Mouse (Mus musculus) common myeloid progenitor, adult 5-6 weeks (primary cell): ENCODE measurements at regions not wholly inside any gene's neighbourhood (a gene's known extent, or its start where the extent isn't known, plus 50 kb on each side); places are given as distances from the start of the nearest gene placed in this dataset.

Experiments used
- ATAC-seq: replicated peaks from 2 replicates; pipeline ENCODE4 v1.8.0; 2016; ENCODE audit warnings: low read depth, mild to moderate bottlenecking, moderate TSS enrichment, inconsistent platforms; ENCODE audit not compliant: poor library complexity, severe bottlenecking

DNA sequence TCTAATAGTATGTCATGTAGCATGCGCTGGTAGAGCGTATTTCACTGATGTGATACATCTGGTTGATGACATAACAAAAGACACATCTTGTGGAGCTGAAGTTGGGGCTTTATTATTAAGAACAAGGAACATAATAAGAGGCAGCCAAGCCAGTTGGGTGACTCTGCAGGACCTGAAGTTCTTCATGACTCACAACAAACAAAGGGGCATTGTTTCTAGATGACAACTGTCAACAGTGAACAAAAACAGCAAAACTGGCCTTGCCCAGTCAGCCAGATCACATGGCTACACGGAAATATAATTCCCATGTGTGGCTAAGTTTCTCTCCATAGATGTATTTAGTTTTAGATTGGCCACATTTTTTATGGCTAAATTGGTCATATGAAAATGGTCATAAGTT lies 172.7 kb upstream of the Runx1 start:
- ATAC-seq, result no peak

DNA sequence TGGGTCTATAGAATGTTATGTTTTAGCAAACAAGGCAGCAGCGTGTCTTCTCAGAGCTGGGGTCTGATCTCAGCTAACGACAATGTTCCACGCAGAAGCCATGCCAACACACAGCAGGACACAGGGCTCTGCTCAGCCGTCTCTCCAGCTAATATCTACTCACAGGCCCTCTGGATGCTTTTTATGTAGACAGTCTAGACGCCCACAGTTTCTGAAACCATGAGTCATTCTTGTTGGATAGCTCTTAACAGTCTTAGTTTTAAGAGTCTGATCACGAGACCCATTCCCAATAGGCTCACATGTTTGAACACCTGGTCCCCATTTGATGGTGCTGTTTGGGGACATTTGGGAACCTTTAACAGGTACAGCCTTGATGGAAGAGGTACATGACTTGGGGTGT lies 171.7 kb upstream of the Runx1 start:
- no peak for ATAC-seq

DNA sequence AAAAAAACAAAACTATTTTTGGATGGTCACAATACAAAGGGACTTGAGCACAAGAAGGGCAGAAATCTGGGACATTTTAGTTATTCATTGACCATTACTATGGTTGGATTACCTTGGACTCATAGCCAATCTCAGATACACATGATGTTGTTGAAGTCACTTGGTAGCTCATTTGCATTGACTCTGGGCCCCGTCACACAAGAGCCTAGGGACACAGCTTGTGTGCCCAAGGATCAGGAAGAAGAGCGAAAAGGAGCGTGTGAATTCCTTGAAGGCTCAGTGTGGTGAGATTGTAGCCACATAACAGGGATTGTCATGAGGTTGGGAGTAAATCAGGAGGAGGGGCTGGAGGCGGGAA lies 170.0 kb upstream of the Runx1 start:
- no peak for ATAC-seq

DNA sequence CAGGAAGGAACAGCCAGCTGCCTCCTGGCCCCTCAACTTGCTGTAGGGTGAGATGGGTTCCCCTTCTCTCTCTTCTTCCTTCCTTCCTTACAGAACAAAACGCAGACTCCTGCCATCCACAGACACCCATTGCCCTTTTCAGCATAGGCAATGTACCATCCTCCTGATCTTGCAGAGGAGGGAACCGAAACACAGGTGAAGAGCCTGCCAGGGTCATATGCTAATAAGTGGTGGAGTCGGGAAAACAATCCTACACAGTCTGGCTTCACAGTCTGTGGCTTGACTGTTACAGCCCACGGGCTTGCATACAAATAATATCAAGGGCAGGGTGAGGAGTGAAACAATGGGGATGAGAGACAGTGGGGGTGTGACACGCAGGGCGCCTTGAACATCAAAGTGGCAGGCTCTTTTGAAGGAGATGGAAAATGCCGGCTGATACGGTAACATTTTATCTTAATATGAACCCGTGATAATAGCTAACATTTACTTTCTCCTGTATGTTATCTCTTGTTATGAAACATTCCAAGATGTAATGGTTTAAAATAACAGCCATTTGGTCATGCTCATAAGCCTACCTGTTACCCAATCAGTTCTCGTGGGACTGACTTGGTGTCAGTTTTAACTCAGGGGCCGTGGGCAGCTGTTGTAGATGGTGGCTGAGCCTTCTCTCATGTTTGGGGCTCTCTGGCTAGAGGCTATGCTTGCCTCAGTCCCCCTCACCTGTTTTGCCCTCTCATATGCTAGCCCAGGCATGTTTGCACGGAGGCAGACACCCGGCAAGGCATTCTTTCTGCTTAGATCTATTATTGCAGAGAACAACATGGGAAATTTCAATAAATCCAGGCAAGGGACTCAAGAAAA lies 169.4 kb upstream of the Runx1 start:
- ATAC-seq, result no peak

DNA sequence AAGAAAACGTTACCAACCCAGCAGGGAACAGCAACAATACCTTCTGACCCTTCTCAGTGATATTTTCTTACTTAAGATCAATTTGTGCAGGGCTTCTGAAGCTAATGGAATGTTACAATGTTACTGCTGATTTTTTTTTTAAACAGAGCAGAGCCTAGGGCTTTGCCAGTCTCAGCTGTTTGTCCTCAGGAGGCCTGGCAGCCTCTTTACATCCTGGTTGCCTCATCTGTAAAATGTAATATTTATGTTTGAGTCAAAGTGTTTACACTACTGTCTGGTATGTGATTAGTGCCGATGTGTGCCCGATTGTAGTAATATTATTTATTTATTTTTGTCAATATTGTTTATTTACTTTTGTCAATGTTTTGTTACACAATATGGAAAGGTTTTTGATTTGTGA lies 166.9 kb upstream of the Runx1 start:
- no peak for ATAC-seq

DNA sequence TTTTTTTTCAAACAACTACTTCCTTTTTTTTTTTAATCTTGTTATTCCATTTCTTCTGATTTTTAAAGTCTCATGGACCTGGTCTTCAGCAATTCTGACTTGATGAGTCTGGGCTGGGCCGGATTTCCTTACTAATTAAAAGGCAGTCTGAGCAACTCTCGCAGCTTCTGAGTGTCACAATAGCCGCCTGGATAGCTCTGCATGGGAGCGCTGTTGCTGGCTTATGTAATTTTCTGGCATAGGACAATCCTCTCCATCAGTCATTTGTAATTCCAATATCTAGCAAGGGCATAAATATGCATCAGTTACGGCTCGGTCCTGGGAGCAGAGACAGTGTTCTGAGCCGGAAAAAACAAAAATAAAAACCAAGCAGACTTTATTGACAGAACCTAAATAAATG lies 165.5 kb upstream of the Runx1 start:
- no peak for ATAC-seq

DNA sequence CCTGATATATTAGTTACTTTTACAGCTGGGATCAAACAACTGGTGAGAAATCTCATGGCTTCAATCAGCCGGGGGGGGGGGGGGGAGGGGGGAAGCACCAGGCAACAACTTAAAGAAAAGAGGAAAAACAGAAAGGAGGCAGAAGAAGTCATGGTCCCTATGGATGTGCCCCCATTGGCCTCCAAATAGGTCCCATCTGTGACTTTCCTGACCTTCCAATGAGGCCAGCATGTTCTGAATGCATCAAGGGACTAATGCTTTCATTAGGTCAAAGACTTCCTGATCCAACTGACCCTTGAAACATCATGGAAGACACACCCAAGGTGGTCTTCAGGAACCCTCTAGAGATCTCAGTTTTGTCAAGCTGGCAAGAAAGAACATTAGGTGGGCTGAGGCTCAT lies 162.5 kb upstream of the Runx1 start:
- ATAC-seq, result no peak

DNA sequence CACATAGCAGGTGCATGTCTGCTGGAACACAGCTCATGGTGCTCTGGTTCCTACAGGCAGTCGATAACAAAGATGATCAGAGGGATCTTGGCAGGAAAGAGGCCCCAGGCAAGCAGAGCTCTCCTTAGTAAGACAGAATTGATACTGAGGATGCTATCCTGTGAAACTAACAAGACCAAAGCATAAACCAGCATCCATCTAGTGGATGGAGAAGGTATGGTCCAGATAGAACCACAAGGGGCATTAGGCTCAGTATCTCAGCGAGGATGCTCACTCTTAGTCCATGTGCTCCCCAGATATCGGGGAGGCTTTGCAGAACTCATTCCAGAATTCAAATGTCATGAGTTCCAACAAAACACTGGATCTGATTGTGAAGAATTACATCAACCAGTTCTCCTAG lies 162.1 kb upstream of the Runx1 start:
- ATAC-seq, result 0 out of 2 replicates have a peak, but pooled peaks have one; percentile 45

DNA sequence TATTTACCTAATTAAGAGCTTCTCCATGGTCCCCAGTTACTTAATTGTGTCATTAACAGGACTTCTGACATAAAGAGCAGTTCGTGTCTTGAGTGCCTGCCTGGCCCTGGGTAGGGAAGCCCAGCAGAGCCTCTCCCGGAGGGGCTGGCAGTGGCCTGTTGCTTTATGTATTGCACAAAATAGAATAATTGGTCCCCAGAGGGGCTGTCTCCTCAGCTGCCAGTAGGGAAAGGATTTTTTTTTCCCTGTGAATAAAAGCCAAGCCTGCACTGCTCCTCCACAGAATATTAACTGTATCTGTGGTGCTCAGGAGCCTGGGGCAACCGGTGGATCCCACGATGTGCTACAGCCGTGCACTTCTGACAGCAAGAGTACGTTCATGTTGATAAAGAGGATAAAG lies 159.8 kb upstream of the Runx1 start:
- ATAC-seq, result no peak

DNA sequence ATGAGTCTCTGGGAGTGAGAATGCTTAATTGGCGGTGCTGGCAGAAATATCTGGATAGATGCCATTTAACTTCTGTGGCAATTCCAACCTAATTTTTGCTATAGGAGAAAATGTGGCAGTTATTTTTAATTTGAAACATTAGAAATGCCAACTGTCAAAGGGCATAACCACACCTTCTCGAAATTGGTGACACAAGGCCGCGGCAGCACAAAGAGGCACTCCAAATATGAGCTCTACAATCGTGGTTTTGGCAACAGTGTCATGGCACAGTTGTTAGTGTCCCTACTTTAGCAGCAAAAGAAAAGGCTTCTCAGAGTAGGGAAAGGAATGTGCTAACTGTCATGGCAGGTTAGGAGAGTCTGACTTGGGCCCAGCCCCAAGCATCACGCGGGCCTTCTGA lies 157.0 kb upstream of the Runx1 start:
- no peak for ATAC-seq

DNA sequence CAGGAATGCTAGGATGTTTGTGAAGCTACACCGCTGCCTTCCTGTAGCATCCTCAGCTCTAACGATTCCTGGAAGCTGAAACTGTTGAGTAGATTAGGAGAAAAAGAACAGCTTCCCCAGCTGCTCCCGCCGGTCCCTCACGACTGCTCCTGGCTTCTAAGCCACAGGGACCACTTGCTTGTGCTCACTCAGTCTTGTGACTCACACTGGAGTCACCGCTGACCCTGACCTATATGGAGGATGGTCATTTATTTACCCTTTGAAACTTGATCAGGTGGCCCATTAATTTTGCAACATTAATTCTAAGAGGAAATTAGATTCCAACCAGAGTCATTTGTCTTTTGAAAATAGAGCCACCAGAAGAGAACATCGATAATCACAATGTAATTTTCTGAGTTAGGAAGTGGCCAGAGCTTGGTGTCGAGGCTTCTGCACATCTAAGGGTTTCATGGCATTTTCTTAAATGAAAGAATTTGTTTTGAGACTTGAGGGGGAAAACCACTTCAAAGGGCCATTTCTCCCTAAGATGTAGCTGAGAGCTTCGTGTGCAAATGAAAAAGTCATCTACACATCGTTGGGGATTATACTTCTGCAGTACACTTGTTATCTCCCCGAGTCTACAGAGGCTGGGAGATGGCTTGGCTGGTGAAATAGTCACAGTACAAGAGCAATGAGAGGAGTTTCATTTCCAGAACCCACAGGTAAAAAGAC lies 153.8 kb upstream of the Runx1 start:
- no peak for ATAC-seq

DNA sequence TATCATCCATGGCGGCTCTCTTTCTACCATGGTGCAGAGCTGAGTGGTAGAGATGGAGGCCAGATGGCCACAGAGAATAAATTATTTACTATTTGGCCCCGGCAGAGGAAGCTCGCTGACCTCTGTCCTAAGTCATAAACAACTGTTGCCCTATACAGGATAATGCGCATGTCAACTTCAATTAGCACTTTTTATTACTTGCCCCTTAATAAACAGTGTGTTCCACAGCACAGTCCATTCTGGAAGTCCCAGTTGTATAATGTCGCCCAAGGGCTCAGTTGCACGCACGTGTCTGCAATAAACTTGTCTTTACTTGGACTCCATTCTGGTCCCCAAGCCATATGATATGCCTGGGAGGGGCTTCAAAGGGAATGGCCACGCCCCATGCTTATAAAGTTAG lies 150.1 kb upstream of the Runx1 start:
- ATAC-seq, result no peak

DNA sequence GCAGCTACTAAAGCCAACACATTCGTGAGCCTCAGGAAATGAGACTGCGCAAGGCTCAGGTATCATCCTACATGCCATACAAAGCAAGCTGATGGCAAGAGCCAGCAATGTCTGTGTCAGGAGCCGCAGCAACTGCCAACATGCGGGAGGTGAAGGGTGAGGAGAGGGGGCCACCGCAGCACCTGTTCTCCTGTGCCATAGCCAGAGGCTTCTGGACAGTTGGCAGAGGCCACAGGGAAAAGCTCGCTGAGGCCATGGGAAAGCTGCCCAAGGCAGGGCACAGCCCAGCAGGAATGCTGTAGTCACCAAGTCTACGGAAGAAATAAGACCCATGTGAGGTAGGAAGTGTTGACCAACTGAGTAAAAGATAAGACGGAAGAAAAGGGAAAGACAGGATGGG lies 149.1 kb upstream of the Runx1 start:
- no peak for ATAC-seq

DNA sequence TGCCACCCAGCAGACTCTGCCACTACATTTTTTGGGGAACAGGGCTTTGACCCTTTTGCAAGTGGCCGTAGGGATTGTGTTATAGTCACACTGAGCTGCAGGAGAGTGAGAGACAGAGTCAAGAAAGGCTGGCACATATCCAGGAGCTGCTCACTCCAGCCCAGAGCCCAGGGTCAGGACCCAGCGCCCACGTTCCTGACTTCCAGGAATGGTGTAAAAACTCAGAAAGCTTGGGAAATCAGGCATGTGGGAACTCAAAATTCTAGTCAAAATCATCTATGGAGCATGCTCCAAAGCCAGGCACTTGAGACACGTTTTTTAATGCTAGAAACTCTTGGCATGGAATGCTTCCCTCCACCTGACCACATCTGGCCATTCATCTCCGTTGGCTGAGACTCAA lies 146.7 kb upstream of the Runx1 start:
- ATAC-seq, result no peak

DNA sequence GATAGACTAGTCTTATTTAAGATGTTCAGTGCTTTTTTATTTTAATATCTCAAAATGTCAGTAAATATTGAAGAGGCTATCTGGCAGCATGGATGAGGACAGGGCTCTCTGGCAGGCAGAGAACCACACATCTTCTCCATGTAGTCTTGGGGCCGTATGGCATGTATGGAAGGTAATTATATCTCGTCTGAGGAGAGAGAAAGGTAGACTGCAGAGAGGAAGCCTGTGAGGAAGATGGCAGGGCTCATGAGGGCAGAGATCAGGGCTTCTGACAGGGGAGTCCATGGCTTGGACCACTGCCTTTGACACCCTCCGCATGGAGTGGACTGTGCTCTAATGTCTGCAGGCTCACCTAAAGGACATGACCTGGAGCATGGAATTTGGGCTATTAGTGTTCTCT lies 146.0 kb upstream of the Runx1 start:
- no peak for ATAC-seq

DNA sequence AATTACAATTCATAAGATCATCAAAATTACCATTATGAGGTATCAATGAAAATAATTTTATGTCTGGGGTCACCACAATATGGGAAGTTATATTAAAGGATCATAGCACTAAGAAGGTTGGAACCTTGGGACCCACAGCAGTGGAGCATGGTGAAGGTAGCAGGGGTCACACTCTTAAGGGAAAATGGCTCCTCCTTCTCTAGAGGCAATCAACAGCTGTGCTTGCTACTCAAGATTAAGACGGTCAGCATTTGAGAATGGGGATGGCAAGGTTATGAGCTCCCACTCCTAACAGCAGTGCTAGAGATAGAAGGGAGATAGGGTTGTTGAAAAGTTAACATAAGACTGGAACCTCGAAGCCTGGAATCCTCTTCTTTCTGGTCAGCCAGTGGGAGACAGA lies 144.6 kb upstream of the Runx1 start:
- no peak for ATAC-seq

DNA sequence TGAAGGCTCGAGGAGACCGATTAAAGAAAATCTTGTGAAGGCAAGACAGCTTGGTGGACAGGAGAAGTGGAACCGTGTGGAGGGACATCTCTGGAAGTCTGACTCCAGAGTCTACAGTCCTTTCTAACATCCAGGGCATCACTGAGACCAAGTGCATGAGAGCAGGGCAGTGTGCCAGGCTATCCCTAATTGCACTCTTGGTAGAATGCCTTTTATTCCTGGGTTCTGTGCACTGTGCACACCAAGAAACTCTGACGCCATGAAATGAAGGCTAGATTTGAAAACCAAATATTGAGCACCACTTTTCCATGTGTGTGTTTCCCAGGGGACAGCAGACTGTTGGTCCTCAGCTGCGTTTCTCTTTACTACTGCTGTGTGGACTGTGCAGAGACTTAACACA lies 143.1 kb upstream of the Runx1 start:
- no peak for ATAC-seq

DNA sequence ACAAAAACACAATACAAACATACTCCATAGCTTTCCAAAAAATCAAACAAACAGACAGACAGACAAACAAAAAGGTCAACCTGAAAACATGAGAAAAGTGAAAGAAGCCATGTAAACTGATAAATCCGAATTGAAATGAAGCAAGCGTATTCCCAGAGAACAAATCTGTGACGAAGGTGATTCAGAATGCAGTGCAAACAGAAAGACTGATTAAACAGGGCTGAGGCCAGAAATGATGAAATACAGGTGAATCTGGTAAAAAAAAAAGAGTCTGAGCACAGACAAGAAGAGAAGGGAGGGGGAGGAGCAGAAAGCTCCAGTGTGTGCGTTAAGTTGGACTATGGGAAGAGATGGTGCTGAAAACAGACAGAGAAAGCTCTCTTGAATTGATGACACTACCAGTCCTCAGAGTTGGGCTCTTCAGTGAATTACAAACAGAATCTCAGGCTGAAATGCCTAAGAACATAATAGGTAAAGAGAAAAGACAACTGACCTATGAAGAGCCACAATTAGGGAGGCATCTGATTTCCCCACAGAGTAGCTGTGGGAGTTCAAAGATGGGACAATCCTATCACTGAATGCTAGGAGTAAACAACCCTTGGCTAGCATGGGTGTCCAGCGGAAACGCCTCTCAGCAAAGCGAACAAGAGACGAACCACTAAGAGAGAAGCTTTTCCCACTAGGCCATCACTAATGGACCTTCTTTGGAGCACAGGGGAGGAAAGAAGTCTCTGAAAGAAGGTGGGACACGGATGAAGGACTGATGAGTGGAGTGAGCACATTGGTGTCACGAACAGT lies 140.3 kb upstream of the Runx1 start:
- ATAC-seq, result no peak

DNA sequence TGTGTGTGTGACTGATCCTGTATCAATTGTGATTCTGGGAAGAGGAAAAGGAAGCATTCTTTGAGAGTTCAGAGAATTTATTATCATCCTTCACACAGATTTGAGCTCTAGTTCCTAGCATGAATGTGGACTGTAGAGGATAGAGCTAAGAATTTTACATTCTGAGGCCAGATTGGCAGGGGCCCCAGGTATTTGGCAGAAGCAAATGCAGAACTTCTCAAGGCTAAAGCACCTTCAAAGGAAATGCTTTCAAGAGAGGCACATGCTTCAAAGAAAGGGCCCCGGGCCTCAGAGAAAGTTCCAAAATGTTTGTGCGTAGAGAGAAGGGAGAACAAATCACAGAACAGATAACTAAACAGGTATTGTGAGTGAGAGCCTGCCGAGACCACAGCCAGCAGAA lies 139.7 kb upstream of the Runx1 start:
- ATAC-seq, result no peak

DNA sequence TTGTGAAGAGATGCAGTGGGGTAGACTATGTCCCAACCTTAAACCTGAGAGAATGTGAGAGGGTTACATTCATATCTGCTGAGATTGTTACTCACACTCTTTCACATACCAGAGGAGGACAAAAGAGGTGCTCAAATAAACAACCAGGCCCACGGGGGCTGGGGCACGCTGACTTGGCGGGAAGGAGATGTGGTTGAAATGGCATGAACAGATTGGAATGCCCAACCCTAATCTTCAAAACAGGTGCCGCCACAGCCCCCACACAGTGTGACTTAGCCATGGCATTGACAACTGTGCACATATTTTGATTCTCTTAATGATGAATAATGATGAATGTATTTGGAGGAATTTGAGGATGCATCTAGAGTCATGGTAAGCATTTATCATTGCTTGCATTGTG lies 137.6 kb upstream of the Runx1 start:
- no peak for ATAC-seq

DNA sequence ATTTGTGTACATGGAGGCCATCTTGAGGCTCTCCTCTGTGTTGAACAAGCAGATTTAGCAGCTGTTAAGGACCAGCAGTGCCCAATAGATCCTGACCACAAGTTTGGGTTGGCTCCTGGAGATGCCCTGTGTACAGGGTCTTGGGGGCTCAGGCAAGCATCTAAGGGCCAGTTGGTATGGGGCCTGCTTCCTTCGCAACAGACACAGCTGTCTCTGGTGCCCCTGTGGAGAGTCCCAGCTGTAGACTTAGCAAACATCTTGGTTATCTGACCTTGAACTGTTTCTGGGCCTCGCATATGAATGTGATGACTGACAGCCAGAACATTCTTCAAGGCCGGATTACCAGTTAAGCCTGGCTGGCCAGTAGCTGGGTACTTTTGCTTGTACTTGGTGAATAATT lies 135.4 kb upstream of the Runx1 start:
- ATAC-seq, result no peak
